Mouse (Mus musculus): ENCODE measurements at regions not wholly inside any gene's neighbourhood (a gene's known extent, or its start where the extent isn't known, plus 50 kb on each side); places are given as distances from the start of the nearest gene placed in this dataset.

- no peak for ATAC-seq
These were observed 113.1 kb upstream of the Ralgapa2 start for GRCm38 (mm10) chr2:146625166-146625751.

DNA sequence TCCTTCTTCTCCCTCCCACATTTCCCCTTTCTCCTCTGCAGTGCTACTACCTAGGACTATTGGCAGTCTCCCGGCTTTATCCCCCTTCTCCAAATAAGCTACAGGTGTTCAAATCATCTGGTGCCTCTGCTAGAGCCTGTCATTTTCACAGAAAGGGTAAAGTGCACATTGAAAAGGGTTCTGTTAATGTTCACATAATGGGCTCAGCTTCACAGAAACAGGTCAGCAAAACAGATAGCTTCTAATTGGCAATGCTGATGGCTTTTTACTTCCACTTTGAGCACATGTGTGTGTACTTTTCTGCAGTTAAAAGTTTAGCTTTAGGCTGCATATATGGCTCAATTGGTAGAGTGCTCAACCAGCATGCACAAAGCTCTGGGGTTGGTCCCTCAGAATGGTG lies 114.4 kb upstream of the Ralgapa2 start:
- no peak for ATAC-seq

- no peak for ATAC-seq
These were observed 118.0 kb upstream of the Ralgapa2 start for GRCm38 (mm10) chr2:146630179-146630578.

DNA sequence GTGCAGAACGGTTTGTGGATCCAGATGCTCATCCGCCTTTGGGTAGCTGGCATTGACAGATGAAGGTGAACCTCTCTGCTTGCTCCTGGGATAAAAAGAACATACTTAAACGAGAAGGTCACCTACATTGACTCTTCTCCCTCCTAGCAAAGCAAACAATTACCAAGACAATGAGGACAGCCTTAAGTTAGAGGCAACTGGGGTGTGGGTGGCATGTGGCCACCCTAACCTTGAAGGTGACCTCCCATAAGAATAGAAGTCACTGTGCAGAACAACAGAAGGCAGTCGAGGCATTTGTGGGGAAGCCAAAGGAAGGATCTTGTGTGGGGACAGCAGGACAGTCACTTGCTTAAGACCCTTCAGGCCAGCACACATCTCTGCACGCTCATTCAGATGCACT lies 119.0 kb upstream of the Ralgapa2 start:
- no peak for ATAC-seq

DNA sequence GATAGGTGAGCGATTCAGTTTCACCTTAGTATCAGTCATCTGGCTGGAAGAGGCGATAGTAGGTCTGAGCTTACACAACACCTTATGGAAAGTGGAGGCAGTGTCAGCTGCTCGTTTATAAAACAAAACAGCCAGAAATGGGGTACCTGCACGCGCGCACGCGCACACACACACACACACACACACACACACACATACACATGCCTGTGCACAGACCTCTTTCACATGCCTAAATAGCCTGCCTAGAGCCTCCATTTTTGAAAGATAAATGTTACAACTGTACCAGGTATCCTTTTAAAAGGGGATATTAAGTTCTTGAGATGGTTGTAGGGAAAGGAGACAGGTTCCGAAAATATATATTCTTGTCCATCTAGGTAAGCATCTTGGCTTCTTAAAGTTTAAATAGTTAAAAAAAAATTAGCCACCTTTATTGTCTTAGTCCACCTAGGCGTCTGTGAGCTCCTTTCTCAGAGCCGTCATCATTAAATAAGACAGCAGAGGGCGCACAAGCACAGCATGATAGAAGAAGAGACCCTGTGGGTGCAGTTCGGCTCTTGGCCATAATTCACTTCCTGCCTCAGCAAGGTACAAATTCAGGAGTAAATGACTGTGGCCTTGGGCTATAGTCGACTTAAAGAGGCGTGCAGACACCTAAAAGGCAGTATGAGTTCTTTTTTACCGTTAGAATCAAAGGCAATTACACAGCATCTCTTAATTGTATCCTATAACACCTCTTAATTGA lies 121.4 kb upstream of the Ralgapa2 start:
- ATAC-seq: peak; percentile 73

DNA sequence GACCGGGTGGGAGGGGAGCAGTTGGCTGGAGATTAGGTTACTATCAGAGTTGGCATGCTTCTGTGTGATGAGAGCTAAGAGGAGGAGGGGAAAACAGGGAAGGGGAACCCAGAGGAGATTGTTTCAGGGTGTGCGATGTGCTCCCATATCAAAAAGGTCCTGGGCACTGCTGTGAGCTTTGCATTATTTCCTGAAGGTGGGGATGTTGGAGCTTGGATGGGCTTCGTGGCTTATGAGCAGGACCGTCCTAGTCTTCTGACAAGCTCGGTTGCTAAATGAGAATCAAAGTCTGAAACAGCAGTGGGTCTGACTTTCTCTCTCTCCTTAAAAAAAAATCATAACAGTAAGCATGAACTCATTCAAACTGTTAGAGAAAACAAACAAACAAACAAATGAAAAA lies 125.4 kb upstream of the Ralgapa2 start:
- no peak for ATAC-seq

- no peak for ATAC-seq
These were observed 134.3 kb upstream of the Ralgapa2 start for GRCm38 (mm10) chr2:146646237-146646972.

DNA sequence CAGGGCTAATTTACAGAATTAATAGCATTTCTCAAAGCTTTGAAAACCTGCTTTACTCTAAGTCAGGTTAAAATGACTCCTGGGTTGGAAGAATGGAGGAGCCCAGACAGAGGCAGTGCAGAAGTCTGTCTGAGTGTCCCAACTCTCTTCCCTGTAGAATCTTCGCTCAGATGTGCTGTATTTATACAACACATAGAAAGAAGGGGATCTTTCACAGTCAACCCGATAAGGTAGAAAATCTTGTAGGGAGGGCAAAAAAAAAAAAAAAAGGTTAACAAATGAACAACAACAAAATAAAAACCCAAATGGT lies 134.8 kb upstream of the Ralgapa2 start:
- no peak for ATAC-seq

DNA sequence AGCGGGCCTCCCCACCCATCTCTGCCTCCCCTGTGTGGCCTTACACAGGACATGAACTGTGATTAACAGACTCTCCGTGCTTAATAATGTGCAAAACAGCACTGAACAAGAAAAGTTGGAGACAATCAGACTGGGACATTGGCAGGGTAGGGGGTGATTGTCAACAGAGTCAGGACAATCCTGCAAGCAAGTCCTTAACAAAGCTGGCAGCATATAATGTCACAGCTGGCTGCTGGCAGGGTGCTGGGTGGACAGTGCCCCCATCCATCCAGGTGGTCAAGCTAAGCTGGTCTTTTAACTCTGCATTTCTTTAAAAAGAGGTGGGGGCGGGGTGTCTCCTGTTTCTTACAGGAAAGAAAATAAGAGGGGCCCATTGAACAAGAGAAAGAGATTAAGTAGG lies 149.2 kb upstream of the Ralgapa2 start:
- ATAC-seq: no peak

DNA sequence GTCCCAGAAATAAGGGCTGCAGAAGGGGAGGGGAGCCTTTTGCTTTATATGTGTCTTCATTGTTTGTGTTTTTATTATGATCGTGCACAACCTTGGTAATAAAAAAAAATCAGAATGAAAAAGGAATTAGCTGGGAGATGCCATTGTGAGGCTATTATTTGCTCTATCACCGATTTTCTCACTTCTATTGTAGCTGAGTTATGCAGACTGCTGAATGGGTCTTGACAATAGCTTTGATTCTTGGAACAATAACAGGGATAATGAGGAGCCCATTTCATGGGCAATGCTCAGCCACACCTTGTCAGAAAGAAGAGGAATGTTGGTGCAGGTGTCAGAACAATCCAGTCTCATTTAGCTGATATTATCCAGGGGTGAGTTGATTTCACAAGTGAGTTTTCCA lies 160.6 kb upstream of the Ralgapa2 start:
- no peak for ATAC-seq

GRCm38 (mm10) chr2:146681979-146682378 lies 169.8 kb upstream of the Ralgapa2 start:
- ATAC-seq: no peak

DNA sequence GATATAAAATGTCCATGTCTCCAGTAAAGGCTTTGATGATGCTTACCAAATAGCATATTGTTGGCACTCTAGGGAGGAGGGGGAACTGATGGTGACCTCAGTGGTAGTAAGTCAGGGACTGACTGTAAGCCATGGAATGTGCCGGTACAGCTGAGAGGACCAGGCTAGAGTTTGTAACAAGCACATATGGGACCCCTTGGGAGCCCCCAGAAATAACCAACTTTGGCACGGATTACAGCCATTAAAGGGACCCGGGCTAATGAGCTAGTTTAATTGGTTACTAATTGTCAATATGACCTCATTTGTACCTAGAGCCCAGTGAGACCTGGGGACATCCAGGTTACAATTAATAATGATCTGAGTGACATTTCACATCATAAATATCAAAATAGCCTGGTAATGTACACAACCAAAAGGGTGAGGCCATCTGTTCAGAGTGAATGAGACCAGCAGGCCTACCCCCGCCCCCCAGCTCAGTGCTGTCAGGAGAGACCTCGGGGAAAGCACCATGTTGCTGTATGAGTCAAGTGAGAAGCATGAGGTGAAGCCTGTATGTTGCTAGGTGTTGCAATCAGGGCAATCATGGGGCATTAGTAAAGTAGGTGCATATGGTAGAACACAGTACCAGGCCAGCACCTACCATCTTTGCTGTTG lies 169.7 kb upstream of the Kiz start:
- no peak for ATAC-seq

DNA sequence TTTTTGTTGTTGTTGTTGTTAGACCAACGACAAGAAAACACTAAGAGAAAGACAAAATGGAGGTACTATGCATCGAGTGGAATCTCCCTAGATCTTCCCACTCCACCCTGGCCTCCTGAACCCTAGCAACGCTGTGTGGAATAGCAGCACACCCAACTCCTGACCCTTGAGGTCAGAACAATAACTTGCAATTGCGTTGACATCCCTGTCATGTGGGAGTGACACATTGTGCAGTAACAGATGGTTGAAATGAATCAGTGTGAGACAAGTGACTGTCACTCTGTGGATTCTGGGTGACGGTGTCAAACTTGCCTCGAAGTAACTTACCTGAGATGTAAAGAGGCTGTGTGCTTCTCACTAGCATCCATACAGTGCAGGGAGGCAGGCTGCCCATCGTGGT lies 167.1 kb upstream of the Kiz start:
- no peak for ATAC-seq

DNA sequence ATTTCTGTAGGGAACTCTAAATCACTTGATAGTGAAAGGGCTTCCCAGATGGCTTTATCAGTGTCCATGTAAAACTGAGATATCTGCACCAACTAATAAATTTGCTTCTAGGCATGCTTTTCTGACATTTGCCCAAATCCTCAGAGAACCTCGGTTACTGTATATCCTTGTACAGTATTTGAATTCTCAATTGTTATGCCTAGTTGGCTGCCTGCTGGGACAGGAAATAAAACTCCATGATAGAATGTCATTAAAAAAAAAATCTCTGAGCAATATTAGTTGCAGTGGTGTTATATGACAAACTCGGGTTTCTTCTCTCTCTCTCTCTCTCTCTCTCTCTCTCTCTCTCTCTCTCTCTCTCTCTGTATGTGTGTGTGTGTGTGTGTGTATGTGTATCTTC lies 162.2 kb upstream of the Kiz start:
- ATAC-seq: no peak

DNA sequence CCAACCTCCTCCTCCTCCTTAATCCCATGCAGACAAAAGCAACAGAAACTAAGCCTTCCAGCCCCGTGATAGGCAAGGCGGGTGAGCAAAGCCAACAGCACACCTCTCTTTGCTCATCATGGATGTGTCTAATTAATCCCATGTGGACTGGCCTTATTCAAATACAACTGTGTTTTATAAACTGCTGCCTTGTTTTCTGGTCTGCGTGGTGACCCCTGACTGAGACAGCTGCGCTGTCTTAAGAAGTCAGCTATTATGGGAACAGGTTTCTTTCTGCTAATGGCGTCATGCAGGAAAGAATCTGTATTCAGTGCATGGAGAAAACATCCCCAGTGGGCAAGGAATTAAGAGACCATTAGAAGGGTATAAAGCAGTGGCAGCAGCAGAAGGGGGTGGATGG lies 161.6 kb upstream of the Kiz start:
- no peak for ATAC-seq

DNA sequence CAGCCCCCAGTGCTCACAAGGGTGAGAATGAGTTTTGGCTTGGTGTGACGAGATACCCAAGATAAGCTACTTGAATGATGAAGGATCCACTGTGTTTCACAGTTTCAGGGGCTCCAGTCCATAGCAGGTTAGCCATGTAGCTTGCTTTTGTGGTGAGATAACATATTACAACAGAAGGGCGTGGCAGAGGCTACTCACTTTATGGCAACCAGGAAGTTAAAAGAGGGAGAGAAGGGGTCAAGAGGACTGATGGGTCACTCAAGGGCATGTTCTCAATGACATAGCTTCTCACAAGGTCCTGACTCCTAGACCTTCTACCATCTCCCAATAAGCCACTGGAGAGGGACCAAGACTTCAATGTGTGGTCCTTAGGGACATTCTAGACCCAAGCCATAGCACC lies 159.4 kb upstream of the Kiz start:
- ATAC-seq: no peak

- ATAC-seq: no peak
These were observed 158.9 kb upstream of the Kiz start for GRCm38 (mm10) chr2:146696727-146697126.

- ATAC-seq: no peak
These were observed 145.0 kb upstream of the Kiz start for GRCm38 (mm10) chr2:146710676-146711075.

DNA sequence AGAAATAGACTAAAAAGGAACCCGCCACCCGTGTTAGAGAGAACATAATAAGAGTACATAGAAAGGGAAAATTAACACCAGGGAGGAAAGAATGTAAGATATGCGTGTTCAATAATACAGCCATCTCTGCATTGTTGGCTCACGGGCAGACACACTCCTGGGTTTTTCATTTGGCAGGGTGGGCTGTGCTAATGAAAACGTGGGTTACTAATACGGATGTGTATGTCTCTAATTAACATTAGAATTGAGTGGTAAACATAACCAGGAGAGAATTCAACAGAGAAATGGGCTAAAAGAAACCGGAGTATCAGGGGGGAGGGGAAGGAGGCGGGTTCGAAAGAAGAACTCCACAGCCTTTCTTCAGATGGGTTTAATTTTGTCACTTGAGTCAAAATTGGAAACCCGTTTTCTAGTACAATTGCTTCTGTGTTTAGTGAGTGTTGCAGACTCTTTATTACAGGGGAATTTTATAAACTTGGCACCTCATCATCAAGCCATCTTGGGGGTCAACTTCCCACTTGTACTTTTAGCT lies 134.4 kb upstream of the Kiz start:
- ATAC-seq: no peak

DNA sequence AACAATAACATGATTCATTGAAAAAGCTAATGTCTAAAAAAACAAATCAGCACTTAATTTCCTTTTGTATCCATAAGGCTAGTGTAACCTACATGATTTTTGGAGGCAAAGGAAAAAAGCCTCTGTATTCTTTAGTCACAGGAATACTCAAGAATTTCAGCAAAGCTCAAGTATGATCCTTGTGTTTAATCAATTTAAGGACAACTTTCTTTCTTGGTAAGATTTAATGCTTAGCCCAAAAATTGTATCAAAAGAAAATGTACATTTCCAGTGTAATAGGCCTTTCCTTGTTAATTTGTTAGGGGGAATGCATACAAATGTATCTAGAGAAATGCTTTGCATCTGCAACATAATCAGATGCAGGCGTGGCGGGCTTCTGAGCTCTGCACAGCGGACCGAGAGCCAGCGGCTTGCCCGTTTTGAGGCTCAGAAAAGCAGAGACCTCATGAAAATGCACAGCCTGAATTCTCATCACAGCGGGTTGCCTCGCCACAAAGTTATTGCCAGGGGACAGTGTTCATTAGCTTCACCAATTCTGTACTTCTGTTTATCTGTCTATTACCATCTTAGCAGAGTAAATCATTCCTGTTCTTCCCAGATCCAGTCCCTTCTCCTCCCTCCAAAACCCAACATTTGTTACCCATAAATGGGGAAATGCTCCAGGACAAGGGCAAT lies 133.2 kb upstream of the Kiz start:
- no peak for ATAC-seq

GRCm38 (mm10) chr2:146723172-146723571 lies 132.5 kb upstream of the Kiz start:
- no peak for ATAC-seq

DNA sequence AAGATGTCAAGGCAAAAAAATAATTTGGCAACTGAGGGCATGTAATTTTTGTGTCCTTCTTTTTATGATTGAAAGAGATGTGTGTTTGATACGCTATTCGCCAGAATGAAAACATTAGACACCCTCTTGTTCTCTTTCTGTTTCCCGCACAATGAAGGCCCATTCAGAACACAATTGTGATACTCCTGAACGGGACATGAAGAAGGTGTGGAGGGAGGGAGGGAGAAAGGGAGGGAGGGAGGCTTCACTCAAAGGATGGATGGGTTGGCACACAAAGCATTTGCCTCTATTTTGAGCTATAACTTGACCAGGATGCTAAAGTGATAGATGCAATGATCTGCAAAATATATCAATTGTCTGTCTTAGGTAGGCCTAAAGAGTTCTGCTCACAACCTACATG lies 132.0 kb upstream of the Kiz start:
- ATAC-seq: no peak

DNA sequence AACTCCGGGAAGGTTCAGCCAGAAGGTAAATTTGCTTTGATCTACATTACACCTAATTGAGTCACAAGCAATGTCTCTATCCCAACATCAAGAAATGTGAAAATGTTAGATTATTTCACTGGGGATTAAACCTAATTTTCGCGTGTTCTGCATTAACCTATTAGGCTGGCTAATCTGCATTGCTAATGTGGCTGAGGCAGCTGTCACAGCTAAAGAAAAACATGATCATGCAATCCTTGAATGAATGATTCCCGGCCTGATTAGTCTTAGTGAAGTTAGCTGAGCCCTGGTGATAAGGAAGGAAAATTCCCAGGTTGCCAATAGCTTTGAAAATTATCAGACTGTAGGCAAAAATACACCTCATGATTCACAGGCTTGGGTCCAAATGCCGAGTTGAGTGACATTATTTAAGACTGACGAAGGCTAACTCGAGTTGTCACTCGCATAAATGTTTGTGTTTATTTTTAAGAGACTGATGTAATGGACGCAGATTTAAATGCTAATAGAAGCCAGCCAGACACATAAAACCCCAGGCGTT lies 131.5 kb upstream of the Kiz start:
- no peak for ATAC-seq
